Mouse (Mus musculus): ENCODE data around the gene Lax1.

DNA sequence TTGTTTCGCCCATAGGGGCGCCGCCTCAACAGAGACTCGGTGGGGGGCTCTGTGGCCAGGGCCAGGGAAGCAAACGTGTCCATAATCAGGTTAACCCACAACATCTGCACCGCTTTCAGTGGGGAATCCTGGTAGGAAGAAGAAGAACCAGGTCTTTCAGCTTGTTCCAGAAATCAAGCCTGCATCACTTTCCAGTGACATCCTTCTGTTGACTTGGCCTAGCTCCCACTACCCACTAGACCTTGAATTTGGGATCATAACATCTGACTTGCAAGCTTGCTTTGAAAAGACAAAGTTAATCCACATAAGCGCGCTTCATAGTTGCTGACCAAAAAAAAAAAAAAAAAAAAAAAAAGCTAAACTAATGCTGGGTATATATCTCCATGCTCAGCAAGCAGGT, 28.9 kb upstream of the Lax1 start:
- TF ChIP-seq CTCF (IDR thresholded peaks at IDR 0.05; ENCODE audit: borderline replicate concordance, extremely low read depth, insufficient read depth, insufficient read length) (no peak), POLR2A (IDR thresholded peaks at IDR 0.05; ENCODE audit: borderline replicate concordance, extremely low read depth, insufficient read depth, insufficient read length, poor library complexity, severe bottlenecking) (no peak)

Measured in brain, embryonic 14.5 days (tissue).